Mouse (Mus musculus): Measurements from ENCODE around the gene Ramp2. TPM values are rescaled to one million over a fixed set of nuclear protein-coding genes. Genes with fewer than 3 reads are reported as not detected.

The Ramp2 gene
- polyA plus RNA-seq, 1 experiment from 2014 or later, result 232 TPM

GRCm38 (mm10) chr11:101260826-101261380 lies 15.1 kb downstream of the Ramp2 start:
- Histone ChIP-seq H3K4me3 (replicated peaks) (peak overlapping the region; percentile 68), H3K4me1 (peaks cover 81% of the 10 kb centered on the region), H3K9ac (peak overlapping the region; percentile 78), H3K27me3 (peaks cover 28% of the 10 kb centered on the region), H3K4me2 (peak overlapping the region; percentile 93), H3K9me3 (replicated peaks) (no peaks in the 10 kb centered on the region), H3K27ac (peak overlapping the region; percentile 97), H3K36me3 (peaks cover 22% of the 10 kb centered on the region)
- no peak for ATAC-seq (replicated peaks; ENCODE audit: low FRiP score)
- 1% methylated on average over 30 of the region's 30 CpGs for WGBS

DNA sequence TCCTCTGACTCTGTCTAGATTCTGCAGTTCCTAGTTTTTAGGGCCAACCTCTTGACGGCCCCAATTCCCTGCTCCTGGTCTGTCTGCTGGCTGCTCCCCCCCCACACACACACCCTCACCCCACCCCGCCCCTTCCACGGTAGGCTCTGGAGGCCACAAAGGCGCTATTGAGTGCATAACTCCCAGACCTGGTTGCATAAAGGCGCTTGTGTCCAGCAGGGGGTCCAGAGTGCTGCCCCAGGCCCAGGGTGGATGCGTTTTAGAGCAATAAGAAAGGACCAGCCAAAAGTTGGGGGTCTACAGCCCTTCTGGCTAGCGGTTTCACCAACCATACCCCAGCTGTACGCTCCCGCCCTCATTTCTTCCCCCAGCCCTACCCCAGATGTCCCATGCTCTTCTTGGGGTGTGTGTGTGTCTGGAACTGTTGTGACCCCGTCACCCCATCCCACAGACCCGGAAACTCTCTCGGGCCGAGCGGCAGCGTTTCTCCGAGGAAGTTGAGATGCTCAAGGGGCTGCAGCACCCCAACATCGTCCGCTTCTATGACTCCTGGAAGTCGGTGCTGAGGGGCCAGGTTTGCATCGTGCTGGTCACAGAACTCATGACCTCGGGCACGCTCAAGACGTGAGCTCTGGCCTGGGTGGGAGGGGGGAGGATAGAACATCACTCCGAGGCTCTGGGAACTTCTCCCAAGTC lies 16.6 kb downstream of the Ramp2 start:
- Histone ChIP-seq H3K27me3 (peaks cover 37% of the 10 kb centered on the region), H3K36me3 (peaks cover 12% of the 10 kb centered on the region), H3K4me3 (replicated peaks) (peak overlapping the region; percentile 68), H3K27ac (no peak overlapping the region), H3K9me3 (replicated peaks) (no peaks in the 10 kb centered on the region), H3K4me1 (peaks cover 77% of the 10 kb centered on the region), H3K9ac (peak overlapping the region; percentile 47), H3K4me2 (peak overlapping the region; percentile 93)
- WGBS, result 3% methylated on average over 24 of the region's 24 CpGs
- ATAC-seq (replicated peaks; ENCODE audit: low FRiP score), result no peak

- peaks cover 10% of the 10 kb centered on the region; the same call in 1 of the 2 replicates for H3K36me3 ChIP-seq
- no peak for ATAC-seq (replicated peaks; ENCODE audit: low FRiP score)
- no peaks in the 10 kb centered on the region for H3K9me3 ChIP-seq (replicated peaks)
- peaks cover 37% of the 10 kb centered on the region for H3K27me3 ChIP-seq
- peaks cover 69% of the 10 kb centered on the region for H3K4me1 ChIP-seq
- H3K9ac ChIP-seq, result no peak overlapping the region
- H3K27ac ChIP-seq, result no peak overlapping the region
- H3K4me3 ChIP-seq (replicated peaks), result peak overlapping the region; percentile 68; the same call in 1 of the 2 replicates
- H3K4me2 ChIP-seq, result peak overlapping the region; percentile 93
- WGBS, result 18% methylated on average over 32 of the region's 32 CpGs
These were observed 17.5 kb downstream of the Ramp2 start for GRCm38 (mm10) chr11:101263138-101263988.

DNA sequence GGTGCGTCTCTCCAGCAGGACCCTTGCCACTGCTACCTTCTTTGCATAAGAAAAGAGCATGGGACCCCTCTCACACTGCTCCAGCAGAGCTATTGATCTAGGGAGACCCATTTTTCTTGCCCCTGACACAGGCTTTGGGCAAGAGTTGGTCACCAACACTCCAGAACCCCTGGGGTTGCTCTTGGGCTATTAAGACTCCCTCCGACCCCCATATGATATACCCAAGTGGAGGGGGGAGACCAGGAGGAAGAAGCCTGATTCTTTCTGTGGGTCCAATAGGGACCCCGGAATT lies 18.1 kb downstream of the Ramp2 start:
- H3K4me1 ChIP-seq, result peaks cover 65% of the 10 kb centered on the region
- no peak overlapping the region for H3K27ac ChIP-seq
- H3K27me3 ChIP-seq, result peaks cover 37% of the 10 kb centered on the region
- no peak for ATAC-seq (replicated peaks; ENCODE audit: low FRiP score)
- H3K9me3 ChIP-seq (replicated peaks), result no peaks in the 10 kb centered on the region
- H3K4me2 ChIP-seq, result peak overlapping the region; percentile 93; the same call in 1 of the 2 replicates
- H3K36me3 ChIP-seq, result peaks cover 10% of the 10 kb centered on the region; the same call in 1 of the 2 replicates
- H3K9ac ChIP-seq, result no peak overlapping the region
- H3K4me3 ChIP-seq (replicated peaks), result no peak overlapping the region
- WGBS, result 41% methylated on average over 3 of the region's 3 CpGs

DNA sequence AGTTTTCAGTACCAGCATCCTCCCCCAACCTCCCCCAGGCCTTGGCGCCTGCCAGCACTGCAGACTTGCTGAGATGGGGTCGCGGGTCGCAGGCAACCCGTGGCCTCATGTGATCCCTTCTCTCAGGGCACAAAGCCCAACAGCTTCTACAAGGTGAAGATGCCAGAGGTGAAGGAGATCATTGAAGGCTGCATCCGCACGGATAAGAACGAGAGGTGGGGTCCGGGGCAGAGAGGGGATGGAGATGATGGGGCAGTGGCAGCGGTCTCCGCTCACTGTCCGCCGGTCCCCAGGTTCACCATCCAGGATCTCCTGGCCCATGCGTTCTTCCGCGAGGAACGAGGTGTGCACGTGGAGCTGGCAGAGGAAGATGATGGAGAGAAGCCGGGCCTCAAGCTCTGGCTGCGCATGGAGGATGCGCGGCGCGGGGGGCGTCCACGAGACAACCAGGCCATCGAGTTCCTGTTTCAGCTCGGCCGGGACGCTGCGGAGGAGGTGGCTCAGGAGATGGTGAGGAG lies 19.2 kb downstream of the Ramp2 start:
- H3K4me1 ChIP-seq, result peaks cover 65% of the 10 kb centered on the region
- H3K27me3 ChIP-seq, result peaks cover 37% of the 10 kb centered on the region
- peak overlapping the region; percentile 15; the same call in 1 of the 2 replicates for H3K9ac ChIP-seq
- H3K4me2 ChIP-seq, result peak overlapping the region; percentile 64
- no peaks in the 10 kb centered on the region for H3K9me3 ChIP-seq (replicated peaks)
- ATAC-seq (replicated peaks; ENCODE audit: low FRiP score), result no peak
- peaks cover 10% of the 10 kb centered on the region; the same call in 1 of the 2 replicates for H3K36me3 ChIP-seq
- H3K4me3 ChIP-seq (replicated peaks), result peak overlapping the region; percentile 39
- no peak overlapping the region for H3K27ac ChIP-seq
- WGBS, result 7% methylated on average over 31 of the region's 31 CpGs

- Histone ChIP-seq H3K27ac (no peak overlapping the region), H3K27me3 (peaks cover 37% of the 10 kb centered on the region), H3K4me3 (replicated peaks) (no peak overlapping the region), H3K9me3 (replicated peaks) (no peaks in the 10 kb centered on the region), H3K9ac (no peak overlapping the region), H3K36me3 (peaks cover 10% of the 10 kb centered on the region; the same call in 1 of the 2 replicates), H3K4me2 (no peak overlapping the region), H3K4me1 (peaks cover 60% of the 10 kb centered on the region)
- ATAC-seq (replicated peaks; ENCODE audit: low FRiP score), result no peak
- WGBS, result 50% methylated on average over 6 of the region's 6 CpGs
These were observed 20.1 kb downstream of the Ramp2 start for GRCm38 (mm10) chr11:101265906-101266305.

DNA sequence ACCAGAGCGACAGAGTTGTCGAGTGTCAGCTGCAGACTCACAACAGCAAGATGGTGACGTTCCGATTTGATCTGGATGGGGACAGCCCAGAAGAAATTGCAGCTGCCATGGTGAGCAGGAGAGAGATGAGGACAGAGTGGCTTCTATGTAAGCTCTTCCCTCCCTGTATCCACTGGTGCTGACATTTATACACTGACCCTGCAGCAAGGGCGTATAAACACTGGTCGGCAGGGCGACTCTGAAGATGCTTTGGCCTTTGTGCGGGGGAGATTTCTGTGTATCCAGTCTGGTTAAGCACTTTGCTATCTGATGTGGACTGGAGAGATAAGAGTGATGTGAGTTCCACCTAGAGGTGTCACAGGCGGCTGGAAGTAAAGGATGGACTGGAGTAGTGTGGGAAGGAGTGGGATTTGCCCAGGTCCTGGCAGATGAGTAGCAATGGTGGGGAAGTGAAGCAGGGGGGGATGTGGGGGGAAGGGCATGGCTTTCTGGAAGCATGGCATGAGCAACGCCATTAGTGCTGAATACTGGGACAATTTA lies 23.8 kb downstream of the Ramp2 start:
- ATAC-seq (replicated peaks; ENCODE audit: low FRiP score), result no peak; the same call in 1 of the 2 replicates
- Histone ChIP-seq H3K36me3 (peaks cover 25% of the 10 kb centered on the region), H3K27ac (no peak overlapping the region), H3K4me3 (replicated peaks) (no peak overlapping the region), H3K9ac (no peak overlapping the region), H3K4me1 (peaks cover 26% of the 10 kb centered on the region), H3K9me3 (replicated peaks) (no peaks in the 10 kb centered on the region), H3K4me2 (0 out of 2 replicates have a peak overlapping the region, but pooled peaks have one; percentile 14), H3K27me3 (peaks cover 18% of the 10 kb centered on the region)
- WGBS, result 13% methylated on average over 10 of the region's 10 CpGs

DNA sequence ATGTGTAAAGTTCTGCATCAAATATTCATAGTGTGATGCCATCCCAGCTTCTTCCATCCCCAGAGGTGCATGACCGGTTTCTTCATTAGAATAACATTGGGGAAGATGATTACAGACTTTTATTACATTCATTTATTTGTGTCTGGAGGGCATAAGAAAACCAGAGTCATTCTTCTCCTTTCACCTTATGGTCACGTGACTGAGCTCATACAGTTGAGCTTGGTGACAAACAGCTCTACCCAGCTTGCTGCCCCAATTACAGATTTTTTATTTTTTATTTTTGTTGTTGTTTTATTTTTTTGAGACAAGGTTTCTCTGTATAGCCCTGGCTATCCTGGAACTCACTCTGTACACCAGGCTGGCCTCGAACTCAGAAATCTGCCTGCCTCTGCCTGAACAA lies 26.6 kb downstream of the Ramp2 start:
- peaks cover 35% of the 10 kb centered on the region for H3K4me1 ChIP-seq
- no peaks in the 10 kb centered on the region for H3K9me3 ChIP-seq (replicated peaks)
- no peak overlapping the region for H3K9ac ChIP-seq
- no peak overlapping the region for H3K4me2 ChIP-seq
- H3K27ac ChIP-seq, result no peak overlapping the region
- H3K36me3 ChIP-seq, result peaks cover 37% of the 10 kb centered on the region
- ATAC-seq (replicated peaks; ENCODE audit: low FRiP score), result no peak
- no peak overlapping the region for H3K4me3 ChIP-seq (replicated peaks)
- H3K27me3 ChIP-seq, result no peaks in the 10 kb centered on the region
- WGBS, result 85% methylated on average over 3 of the region's 3 CpGs

DNA sequence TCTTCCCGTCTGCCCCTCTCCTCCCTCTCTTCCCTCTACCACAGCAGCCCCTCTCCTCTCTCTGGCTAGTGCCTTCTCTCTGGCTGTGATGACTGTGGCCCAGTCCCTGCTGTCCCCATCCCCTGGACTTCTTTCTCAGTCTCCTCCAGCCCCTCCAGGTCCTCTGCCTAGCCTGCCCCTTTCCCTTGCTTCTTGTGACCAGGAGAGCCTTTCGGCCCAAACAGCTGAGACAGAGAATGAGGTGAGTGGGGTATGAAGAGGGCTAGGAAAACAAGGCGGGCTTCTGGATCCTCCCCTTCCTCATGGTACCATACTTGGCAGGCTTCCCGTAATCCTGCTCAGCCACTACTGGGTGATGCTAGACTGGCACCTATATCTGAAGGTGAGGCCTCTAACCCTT lies 29.5 kb downstream of the Ramp2 start:
- no peaks in the 10 kb centered on the region for H3K9me3 ChIP-seq (replicated peaks)
- H3K27ac ChIP-seq, result no peak overlapping the region
- H3K9ac ChIP-seq, result no peak overlapping the region
- ATAC-seq (replicated peaks; ENCODE audit: low FRiP score), result no peak
- no peak overlapping the region for H3K4me3 ChIP-seq (replicated peaks)
- no peak overlapping the region for H3K4me2 ChIP-seq
- WGBS, result 79% methylated on average over 4 of the region's 4 CpGs
- peaks cover 41% of the 10 kb centered on the region for H3K4me1 ChIP-seq
- no peaks in the 10 kb centered on the region for H3K27me3 ChIP-seq
- peaks cover 31% of the 10 kb centered on the region for H3K36me3 ChIP-seq

GRCm38 (mm10) chr11:101276319-101277070 lies 30.7 kb downstream of the Ramp2 start:
- no peak for ATAC-seq (replicated peaks; ENCODE audit: low FRiP score)
- Histone ChIP-seq H3K4me2 (peak overlapping the region; percentile 73), H3K27me3 (no peaks in the 10 kb centered on the region), H3K4me3 (replicated peaks) (peak overlapping the region; percentile 72), H3K4me1 (peaks cover 50% of the 10 kb centered on the region), H3K27ac (peak overlapping the region; percentile 89), H3K9me3 (replicated peaks) (no peaks in the 10 kb centered on the region), H3K9ac (0 out of 2 replicates have a peak overlapping the region, but pooled peaks have one; percentile 24), H3K36me3 (peaks cover 28% of the 10 kb centered on the region)
- 37% methylated on average over 27 of the region's 27 CpGs for WGBS
